Mouse (Mus musculus) erythroblast, embryonic 14.5 days (primary cell): ENCODE results near the gene B830017H08Rik. TPM values are rescaled to one million over a fixed set of nuclear protein-coding genes. Genes with fewer than 3 reads are reported as not detected.

ENCODE experiments used
- H3K27me3 ChIP-seq: 2 replicates; pipeline ENCODE4 v1.6.1; 2012; ENCODE audit warnings: inconsistent platforms; ENCODE audit not compliant: control insufficient read depth
- H3K36me3 ChIP-seq: 2 replicates; pipeline ENCODE4 v1.6.1; 2012; ENCODE audit warnings: mild to moderate bottlenecking, inconsistent platforms; ENCODE audit not compliant: control insufficient read depth
- H3K4me1 ChIP-seq: 2 replicates; pipeline ENCODE4 v1.6.1; 2012; ENCODE audit warnings: inconsistent platforms; ENCODE audit not compliant: control insufficient read depth
- H3K4me3 ChIP-seq: replicated peaks from 2 replicates; pipeline ENCODE3; 2012; ENCODE audit warnings: moderate library complexity, mild to moderate bottlenecking, inconsistent platforms
- H3K9me3 ChIP-seq: 2 replicates; pipeline ENCODE4 v1.6.1; 2012; ENCODE audit warnings: low read length, inconsistent platforms, mixed read lengths; ENCODE audit not compliant: control insufficient read depth
- GATA1 ChIP-seq: IDR thresholded peaks from 2 replicates; pipeline ENCODE4 v1.6.1; 2012; ENCODE audit warnings: low read length, inconsistent platforms, mixed read lengths
- TAL1 ChIP-seq: IDR thresholded peaks from 3 replicates; pipeline ENCODE4 v1.6.1; 2012; ENCODE audit warnings: low read length, inconsistent platforms, mixed read lengths
- polyA plus RNA-seq: library from polyadenylated mRNA; stranded (reverse); fragments of >175 nt; gene quantifications from 2 replicates; pipeline ENCODE4 v1.2.3, GENCODE M21; 2012

The B830017H08Rik gene
- polyA plus RNA-seq, 1 experiment: not detected

DNA sequence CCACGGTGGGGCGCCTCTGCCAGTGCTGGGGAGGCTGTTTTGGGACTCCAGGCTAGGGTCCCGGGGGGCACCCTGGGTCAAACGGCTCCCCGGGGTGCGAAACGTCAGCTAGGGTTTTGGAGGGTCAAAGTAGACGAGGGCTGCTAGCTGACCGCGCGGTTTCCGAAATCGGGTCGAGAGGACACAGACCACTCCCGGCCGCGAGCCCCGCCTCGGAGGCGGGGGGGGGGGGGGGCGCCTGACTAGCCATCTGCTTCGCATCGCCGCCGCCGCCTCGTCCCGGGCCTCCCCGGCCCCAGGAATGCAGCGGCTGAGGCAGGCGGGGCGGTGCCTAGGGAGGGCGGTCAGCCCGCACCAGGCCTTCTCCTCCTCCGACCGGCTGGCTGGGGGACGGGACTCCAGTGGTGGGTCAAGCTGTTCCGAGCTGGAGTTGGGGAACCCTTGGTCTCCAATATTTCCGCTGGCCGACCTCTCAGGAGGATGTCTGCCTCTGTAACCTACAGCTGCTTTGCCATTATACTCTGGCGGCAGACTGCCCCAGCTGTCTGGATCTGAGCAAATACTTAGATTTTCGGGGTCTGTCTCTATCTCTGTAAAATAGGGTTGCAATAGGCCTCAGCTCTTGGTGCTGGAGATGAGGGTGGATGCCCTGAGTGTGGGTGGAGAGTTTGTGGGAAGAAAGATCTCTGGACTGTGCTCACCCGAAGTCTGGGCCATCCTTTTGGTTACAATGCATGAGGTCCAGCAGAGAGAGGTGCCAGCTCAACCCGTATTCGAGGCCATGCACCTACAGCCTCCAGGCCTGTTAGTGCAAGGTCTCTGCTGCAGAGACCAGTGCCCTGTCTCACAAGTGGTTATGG is 34.4 kb upstream of the B830017H08Rik start:
- TF ChIP-seq TAL1: no peak
- H3K4me3 ChIP-seq: no peak overlapping the region

GRCm38 (mm10) chr16:17799584-17799983 is 33.3 kb upstream of the B830017H08Rik start:
- no peak overlapping the region for H3K4me3 ChIP-seq
- peaks cover 28% of the 10 kb centered on the region for H3K9me3 ChIP-seq
- TF ChIP-seq TAL1 (no peak), GATA1 (no peak)
- peaks cover 97% of the 10 kb centered on the region for H3K27me3 ChIP-seq
- H3K4me1 ChIP-seq: peaks cover 15% of the 10 kb centered on the region
- no peaks in the 10 kb centered on the region for H3K36me3 ChIP-seq

More for the DNA sequence above, 34.4 kb upstream of the B830017H08Rik start:
- Histone ChIP-seq H3K4me1 (peaks cover 7% of the 10 kb centered on the region), H3K27me3 (peaks cover 93% of the 10 kb centered on the region), H3K36me3 (no peaks in the 10 kb centered on the region; the same call in 1 of the 2 replicates), H3K9me3 (peaks cover 22% of the 10 kb centered on the region)

DNA sequence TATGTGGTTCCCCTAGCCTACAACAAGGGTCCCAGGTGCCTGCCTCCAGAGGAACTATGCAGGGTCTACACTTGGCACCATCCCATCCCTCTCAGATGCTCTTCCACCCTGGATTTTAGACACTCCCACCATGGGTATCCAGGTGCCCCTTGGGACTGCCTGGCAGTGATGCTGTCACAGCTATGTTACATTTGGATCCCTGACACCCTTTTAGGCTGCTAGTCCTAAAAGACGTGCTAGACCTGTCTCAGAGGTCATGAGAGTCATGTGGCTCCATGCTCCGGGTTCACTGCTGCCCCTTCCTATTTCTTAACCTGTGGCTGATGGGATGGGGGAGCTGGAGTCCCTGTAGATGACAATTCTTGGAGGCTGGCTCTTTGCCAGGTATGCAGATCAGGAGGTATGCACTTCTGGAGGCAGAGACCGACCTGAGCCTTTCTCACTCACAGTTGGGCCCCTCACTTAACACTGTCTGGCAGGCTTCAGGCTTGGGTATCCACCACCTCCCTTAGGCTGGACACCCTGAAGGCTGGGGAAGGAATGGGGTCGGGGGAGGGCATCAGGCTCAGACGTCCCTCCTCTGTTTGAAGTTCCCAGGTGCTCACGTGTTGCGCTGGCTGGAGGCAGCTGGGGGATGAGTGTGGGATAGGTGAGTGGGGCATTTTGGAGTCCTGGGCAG is 31.0 kb upstream of the B830017H08Rik start:
- TF ChIP-seq GATA1 (no peak), TAL1 (no peak)
- peaks cover 25% of the 10 kb centered on the region for H3K4me1 ChIP-seq
- no peak overlapping the region for H3K4me3 ChIP-seq
- H3K36me3 ChIP-seq: no peaks in the 10 kb centered on the region
- peaks cover 100% of the 10 kb centered on the region for H3K27me3 ChIP-seq
- H3K9me3 ChIP-seq: peaks cover 35% of the 10 kb centered on the region

GRCm38 (mm10) chr16:17802456-17802838 is 30.5 kb upstream of the B830017H08Rik start:
- Histone ChIP-seq H3K27me3 (peaks cover 100% of the 10 kb centered on the region), H3K36me3 (no peaks in the 10 kb centered on the region), H3K9me3 (peaks cover 35% of the 10 kb centered on the region), H3K4me3 (no peak overlapping the region), H3K4me1 (peaks cover 29% of the 10 kb centered on the region)
- TF ChIP-seq TAL1 (no peak), GATA1 (no peak)

GRCm38 (mm10) chr16:17802839-17803674 is 29.9 kb upstream of the B830017H08Rik start:
- peak overlapping the region; percentile 3 for H3K4me3 ChIP-seq
- peaks cover 33% of the 10 kb centered on the region for H3K4me1 ChIP-seq
- peaks cover 30% of the 10 kb centered on the region; the same call in 1 of the 2 replicates for H3K9me3 ChIP-seq
- TF ChIP-seq TAL1: no peak
- no peaks in the 10 kb centered on the region for H3K36me3 ChIP-seq
- peaks cover 100% of the 10 kb centered on the region for H3K27me3 ChIP-seq

DNA sequence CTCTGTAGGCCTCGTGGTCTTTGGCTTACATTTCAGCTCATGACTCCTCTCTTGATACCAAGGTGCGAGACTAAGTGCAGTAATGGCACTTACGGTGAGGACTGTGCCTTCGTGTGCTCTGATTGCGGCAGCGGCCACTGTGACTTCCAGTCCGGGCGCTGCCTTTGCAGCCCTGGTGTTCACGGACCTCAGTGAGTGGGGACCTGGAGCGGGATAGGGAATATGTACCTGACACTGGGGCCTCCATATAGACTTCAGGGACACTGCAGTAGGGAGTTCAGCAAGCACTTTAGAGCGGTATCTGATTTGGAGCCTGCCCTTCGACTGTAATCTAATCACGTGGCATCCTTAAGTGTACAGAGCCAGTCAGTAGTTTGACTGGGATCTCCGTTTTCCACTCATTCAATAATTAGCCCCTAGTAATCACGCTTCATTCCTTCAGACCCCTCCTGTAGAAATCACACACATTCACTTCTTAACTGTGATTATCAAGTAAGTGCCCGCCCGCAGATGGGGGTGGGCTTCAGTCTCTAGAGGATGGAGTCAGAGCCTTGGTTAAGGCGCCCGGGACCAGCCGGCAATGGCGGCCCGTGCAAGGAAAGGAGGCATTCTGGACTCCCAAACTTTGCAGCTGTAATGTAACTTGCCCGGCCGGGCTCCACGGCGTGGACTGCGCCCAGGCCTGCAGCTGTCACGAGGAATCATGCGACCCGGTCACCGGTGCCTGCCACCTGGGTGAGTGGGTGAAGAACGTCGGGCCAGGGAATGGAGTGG is 29.1 kb upstream of the B830017H08Rik start:
- Histone ChIP-seq H3K36me3 (no peaks in the 10 kb centered on the region), H3K4me3 (peak overlapping the region; percentile 41), H3K9me3 (peaks cover 30% of the 10 kb centered on the region; the same call in 1 of the 2 replicates), H3K4me1 (peaks cover 33% of the 10 kb centered on the region), H3K27me3 (peaks cover 99% of the 10 kb centered on the region)
- TF ChIP-seq GATA1 (no peak), TAL1 (no peak)

GRCm38 (mm10) chr16:17804449-17804912 is 28.4 kb upstream of the B830017H08Rik start:
- TF ChIP-seq TAL1 (no peak), GATA1 (no peak)
- Histone ChIP-seq H3K36me3 (no peaks in the 10 kb centered on the region), H3K4me1 (peaks cover 33% of the 10 kb centered on the region), H3K4me3 (peak overlapping the region; percentile 41), H3K9me3 (peaks cover 30% of the 10 kb centered on the region; the same call in 1 of the 2 replicates), H3K27me3 (peaks cover 99% of the 10 kb centered on the region)

GRCm38 (mm10) chr16:17804982-17805381 is 27.9 kb upstream of the B830017H08Rik start:
- Histone ChIP-seq H3K4me1 (peaks cover 33% of the 10 kb centered on the region), H3K4me3 (no peak overlapping the region), H3K27me3 (peaks cover 99% of the 10 kb centered on the region), H3K9me3 (peaks cover 30% of the 10 kb centered on the region; the same call in 1 of the 2 replicates), H3K36me3 (no peaks in the 10 kb centered on the region)
- TF ChIP-seq TAL1 (no peak), GATA1 (no peak)
